Mouse (Mus musculus): ENCODE data around the gene S100b.

DNA sequence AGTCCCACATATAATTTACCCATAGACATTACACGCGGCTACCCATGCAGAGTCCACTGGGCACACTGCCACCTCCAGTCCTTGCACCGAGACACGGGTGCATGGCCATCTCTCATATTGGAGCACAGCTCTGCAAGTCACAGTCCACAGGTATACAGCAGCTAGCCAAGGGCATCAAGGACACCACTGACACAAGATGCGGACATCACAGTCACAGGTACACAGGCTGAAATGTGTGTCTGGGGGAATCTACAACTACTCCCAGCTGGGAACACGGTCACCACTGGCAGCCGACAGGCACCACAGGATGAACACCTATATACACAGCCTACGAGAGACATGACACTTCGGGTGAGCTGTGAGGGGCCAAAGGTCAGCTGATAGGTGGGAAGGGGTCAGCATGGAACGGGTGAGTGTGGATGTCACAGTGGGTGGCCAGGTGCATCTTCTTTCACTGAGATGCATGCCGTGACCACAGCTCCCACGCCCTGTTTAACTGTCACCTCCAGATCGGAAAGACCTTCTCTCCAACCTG is 46.3 kb upstream of the S100b start:
- TF ChIP-seq POLR2A (IDR thresholded peaks at IDR 0.05; ENCODE audit: low read depth, low read length) (no peak), CTCF (IDR thresholded peaks at IDR 0.05; ENCODE audit: borderline replicate concordance, insufficient read depth, low read length) (no peak)

All from embryonic fibroblast, embryonic 13.5 days (primary cell).